Mouse (Mus musculus): ENCODE results near the gene Ak5. TPM values are rescaled to one million over a fixed set of nuclear protein-coding genes. Genes with fewer than 3 reads are reported as not detected.
"Not testable (repeated sequence)": the region's sequence is repeated elsewhere in the genome, so short reads cannot be mapped to it uniquely, and the experiment has no call there.

Ak5 gene
- polyA plus RNA-seq, 1 experiment from 2014 or later: 0.09 TPM

DNA sequence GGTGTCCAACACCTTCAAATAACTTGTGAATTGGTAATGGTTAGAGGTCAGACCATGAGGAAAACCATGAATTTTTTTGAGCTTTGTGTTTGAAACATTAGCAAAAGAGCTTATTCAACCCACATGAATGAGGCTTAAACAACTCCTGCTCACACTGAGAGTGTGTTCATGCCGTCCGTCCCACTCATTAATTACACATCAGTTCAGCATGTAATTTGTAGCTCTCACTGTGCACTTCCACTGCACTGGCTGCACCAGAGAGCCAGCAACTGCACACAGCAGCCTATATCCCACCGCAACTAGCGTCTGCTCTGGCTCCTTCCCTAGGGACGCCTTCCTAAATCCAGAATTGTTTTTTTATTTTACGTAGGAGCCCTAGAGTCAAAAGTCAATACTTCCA lies 68.5 kb downstream of the Ak5 start:
- Histone ChIP-seq H3K9me3 (replicated peaks; ENCODE audit: control insufficient read depth, low read length) (no peaks in the 10 kb centered on the region), H3K27ac (ENCODE audit: low read length) (no peak overlapping the region), H3K36me3 (ENCODE audit: control insufficient read depth, insufficient read depth) (no peaks in the 10 kb centered on the region), H3K9ac (ENCODE audit: low read depth, low read length) (no peak overlapping the region), H3K27me3 (ENCODE audit: control insufficient read depth, insufficient read depth, low read depth, low read length) (no peaks in the 10 kb centered on the region), H3K4me2 (ENCODE audit: low read depth, low read length) (no peak overlapping the region), H3K4me1 (ENCODE audit: control insufficient read depth, low read depth, low read length) (no peaks in the 10 kb centered on the region), H3K4me3 (ENCODE audit: low read depth, low read length) (no peak overlapping the region)
- 73% methylated on average over 6 of the region's 6 CpGs for WGBS (ENCODE audit: insufficient replicate concordance)
- ATAC-seq (ENCODE audit: low read depth): no peak

DNA sequence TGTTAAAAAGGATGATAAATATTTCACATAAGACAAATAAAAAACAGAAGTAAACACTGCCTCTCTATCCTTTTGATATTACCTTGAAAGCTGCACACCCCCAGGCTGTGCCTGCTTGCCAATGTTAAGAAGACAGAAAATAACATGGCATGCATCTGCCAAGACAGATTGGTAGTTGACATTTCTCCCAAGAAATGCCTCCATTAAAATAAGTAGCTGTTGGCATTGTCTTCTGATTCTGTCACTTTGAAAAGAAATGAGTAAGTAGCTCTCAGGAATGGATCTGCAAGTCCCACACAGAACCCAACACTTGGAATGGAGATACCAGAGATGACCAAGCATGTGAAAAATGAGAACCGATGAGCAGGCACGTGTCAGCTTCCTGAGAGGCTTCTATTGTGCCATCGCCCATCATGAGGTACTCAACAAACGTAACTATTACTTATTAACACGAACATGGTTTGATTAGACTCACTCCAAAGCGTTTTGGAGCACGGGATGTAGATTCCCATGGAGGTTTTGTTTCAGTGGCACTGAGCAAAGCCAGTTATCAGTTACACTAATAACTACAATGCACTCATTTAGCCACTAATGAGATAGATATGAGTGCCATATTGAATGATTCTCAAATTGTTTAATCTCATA lies 71.6 kb downstream of the Ak5 start:
- Histone ChIP-seq H3K9me3 (replicated peaks; ENCODE audit: control insufficient read depth, low read length) (no peaks in the 10 kb centered on the region), H3K27ac (ENCODE audit: low read length) (no peak overlapping the region), H3K4me3 (ENCODE audit: low read depth, low read length) (no peak overlapping the region), H3K36me3 (ENCODE audit: control insufficient read depth, insufficient read depth) (no peaks in the 10 kb centered on the region), H3K27me3 (ENCODE audit: control insufficient read depth, insufficient read depth, low read depth, low read length) (no peaks in the 10 kb centered on the region), H3K4me1 (ENCODE audit: control insufficient read depth, low read depth, low read length) (no peaks in the 10 kb centered on the region), H3K9ac (ENCODE audit: low read depth, low read length) (no peak overlapping the region), H3K4me2 (ENCODE audit: low read depth, low read length) (no peak overlapping the region)
- ATAC-seq (ENCODE audit: low read depth): no peak
- 62% methylated on average over 7 of the region's 7 CpGs for WGBS (ENCODE audit: insufficient replicate concordance)

DNA sequence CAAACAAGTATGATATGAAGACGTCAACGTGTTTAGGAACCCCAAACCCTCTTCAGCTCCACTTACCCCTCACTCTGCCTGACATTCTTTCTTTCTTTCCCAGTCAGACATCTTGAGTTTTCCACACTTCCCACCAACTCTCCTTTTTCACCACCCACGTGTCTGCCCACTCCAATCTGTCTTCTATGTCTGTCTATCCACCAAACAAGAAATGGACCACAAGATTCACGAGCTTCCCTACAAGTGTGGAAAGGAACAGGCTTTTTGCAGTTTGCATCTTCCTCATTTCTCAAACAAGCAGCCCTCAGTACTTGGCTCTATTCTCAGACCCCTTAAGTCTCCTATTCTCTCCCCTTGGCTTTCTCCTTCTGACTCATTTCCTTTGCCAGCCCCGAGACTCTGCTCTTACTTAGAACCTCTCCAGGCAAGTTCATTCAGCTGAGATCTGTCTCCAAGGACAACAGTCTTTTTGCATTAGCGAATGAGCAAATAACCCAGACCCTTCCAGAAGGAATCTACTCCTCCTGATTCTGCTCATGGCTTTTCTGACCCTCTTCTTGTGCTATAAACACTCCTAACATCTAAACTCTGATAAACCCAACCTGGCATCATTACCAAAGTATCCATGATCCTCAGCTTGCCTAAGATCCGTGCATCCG lies 75.3 kb downstream of the Ak5 start:
- Histone ChIP-seq H3K9me3 (replicated peaks; ENCODE audit: control insufficient read depth, low read length) (no peaks in the 10 kb centered on the region), H3K4me2 (ENCODE audit: low read depth, low read length) (no peak overlapping the region), H3K36me3 (ENCODE audit: control insufficient read depth, insufficient read depth) (no peaks in the 10 kb centered on the region), H3K4me1 (ENCODE audit: control insufficient read depth, low read depth, low read length) (no peaks in the 10 kb centered on the region), H3K27ac (ENCODE audit: low read length) (no peak overlapping the region), H3K4me3 (ENCODE audit: low read depth, low read length) (no peak overlapping the region), H3K9ac (ENCODE audit: low read depth, low read length) (no peak overlapping the region), H3K27me3 (ENCODE audit: control insufficient read depth, insufficient read depth, low read depth, low read length) (no peaks in the 10 kb centered on the region)
- ATAC-seq (ENCODE audit: low read depth): no peak
- 43% methylated on average over 8 of the region's 8 CpGs for WGBS (ENCODE audit: insufficient replicate concordance)

DNA sequence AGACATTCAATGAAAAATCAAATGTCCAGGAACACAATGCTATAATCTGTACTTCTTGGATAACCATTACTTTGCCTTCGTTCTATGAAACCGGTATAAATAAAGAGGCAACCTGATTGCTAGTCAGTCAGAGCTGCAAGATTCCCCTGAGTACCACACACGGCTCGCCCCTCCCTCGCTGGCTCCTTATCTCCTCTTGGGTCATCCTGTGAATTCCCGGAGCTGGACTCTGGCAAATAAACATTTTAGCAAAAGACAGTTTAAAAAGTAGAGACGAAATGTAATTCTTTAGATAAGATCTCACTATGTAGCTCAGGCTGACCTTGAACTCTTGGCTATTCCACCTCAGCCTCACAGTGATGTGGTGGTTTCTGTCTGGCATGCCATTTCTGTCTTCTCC lies 77.7 kb downstream of the Ak5 start:
- Histone ChIP-seq H3K27ac (ENCODE audit: low read length) (no peak overlapping the region), H3K4me1 (ENCODE audit: control insufficient read depth, low read depth, low read length) (no peaks in the 10 kb centered on the region), H3K27me3 (ENCODE audit: control insufficient read depth, insufficient read depth, low read depth, low read length) (no peaks in the 10 kb centered on the region), H3K4me3 (ENCODE audit: low read depth, low read length) (no peak overlapping the region), H3K9ac (ENCODE audit: low read depth, low read length) (no peak overlapping the region), H3K9me3 (replicated peaks; ENCODE audit: control insufficient read depth, low read length) (no peaks in the 10 kb centered on the region), H3K36me3 (ENCODE audit: control insufficient read depth, insufficient read depth) (no peaks in the 10 kb centered on the region), H3K4me2 (ENCODE audit: low read depth, low read length) (no peak overlapping the region)
- ATAC-seq (ENCODE audit: low read depth): no peak
- WGBS (ENCODE audit: insufficient replicate concordance): 54% methylated on average over 7 of the region's 7 CpGs

DNA sequence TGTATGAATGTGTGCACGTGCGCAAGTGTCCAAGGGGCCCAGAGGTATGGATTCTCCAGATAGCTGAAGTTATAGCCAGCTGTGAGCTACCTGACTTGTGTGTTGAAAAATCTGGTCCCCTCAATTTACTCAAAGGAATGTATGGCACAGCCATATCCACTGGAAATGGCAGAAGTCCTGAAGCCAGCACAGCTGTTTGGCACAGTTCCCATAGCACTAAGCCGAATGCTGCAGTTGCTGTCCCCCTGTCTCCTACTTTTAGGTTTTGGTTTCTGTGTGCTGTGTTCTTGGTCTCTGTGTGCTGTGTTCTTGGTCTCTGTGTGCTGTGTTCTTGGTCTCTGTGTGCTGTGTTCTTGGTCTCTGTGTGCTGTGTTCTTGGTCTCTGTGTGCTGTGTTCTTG lies 79.1 kb downstream of the Ak5 start:
- not testable (repeated sequence) for H3K36me3 ChIP-seq (ENCODE audit: control insufficient read depth, insufficient read depth); H3K4me1 ChIP-seq (ENCODE audit: control insufficient read depth, low read depth, low read length); H3K4me2 ChIP-seq (ENCODE audit: low read depth, low read length); H3K4me3 ChIP-seq (ENCODE audit: low read depth, low read length); ATAC-seq (ENCODE audit: low read depth); H3K27me3 ChIP-seq (ENCODE audit: control insufficient read depth, insufficient read depth, low read depth, low read length); H3K9me3 ChIP-seq (replicated peaks; ENCODE audit: control insufficient read depth, low read length); H3K27ac ChIP-seq (ENCODE audit: low read length); H3K9ac ChIP-seq (ENCODE audit: low read depth, low read length)
- WGBS (ENCODE audit: insufficient replicate concordance): 83% methylated on average over 3 of the region's 3 CpGs

DNA sequence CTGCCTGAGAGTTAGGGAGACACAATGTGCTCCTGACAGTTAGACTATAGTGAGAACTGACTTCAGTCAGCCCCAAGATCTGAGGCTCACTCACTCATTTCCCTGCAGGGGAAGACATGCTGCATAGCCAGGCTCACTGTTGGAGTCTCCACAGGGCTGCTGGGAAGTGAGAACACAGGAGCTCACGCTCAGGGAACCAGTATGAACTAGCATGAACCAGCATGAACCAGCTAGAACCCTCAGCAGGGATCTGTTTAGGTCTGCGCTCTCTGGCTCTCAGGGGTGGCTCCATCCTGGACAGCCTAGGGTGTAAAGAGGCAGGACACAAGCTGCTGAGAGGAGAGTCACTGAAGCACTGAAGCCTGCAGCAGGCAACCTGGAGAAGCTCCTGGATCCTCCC lies 81.2 kb downstream of the Ak5 start:
- Histone ChIP-seq H3K4me1 (ENCODE audit: control insufficient read depth, low read depth, low read length) (no peaks in the 10 kb centered on the region), H3K4me3 (ENCODE audit: low read depth, low read length) (no peak overlapping the region), H3K27ac (ENCODE audit: low read length) (no peak overlapping the region), H3K27me3 (ENCODE audit: control insufficient read depth, insufficient read depth, low read depth, low read length) (no peaks in the 10 kb centered on the region), H3K9ac (ENCODE audit: low read depth, low read length) (no peak overlapping the region), H3K9me3 (replicated peaks; ENCODE audit: control insufficient read depth, low read length) (no peaks in the 10 kb centered on the region), H3K36me3 (ENCODE audit: control insufficient read depth, insufficient read depth) (no peaks in the 10 kb centered on the region), H3K4me2 (ENCODE audit: low read depth, low read length) (no peak overlapping the region)
- 0 out of 2 replicates have a peak, but pooled peaks have one; percentile 16 for ATAC-seq (ENCODE audit: low read depth)
- 60% methylated on average over 2 of the region's 2 CpGs for WGBS (ENCODE audit: insufficient replicate concordance)

DNA sequence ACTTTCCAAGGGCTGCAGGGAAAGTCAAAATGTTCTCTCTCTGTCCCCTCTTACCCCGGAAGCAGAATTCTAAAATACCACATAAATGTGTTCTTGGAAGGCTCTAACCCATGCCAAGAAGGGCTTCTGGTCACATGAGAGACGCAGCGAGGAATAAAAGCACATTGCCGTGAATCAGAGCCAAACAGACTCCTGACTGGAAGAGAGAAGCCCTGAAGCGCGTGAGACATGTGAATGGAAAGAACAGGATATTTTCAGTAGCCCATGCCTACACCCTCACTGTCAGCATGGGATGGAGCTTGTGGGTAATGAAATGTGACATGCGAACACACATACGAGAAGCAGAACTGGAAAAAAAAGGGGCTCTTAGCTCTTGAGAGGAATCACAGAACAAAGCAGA lies 82.0 kb downstream of the Ak5 start:
- Histone ChIP-seq H3K9me3 (replicated peaks; ENCODE audit: control insufficient read depth, low read length) (no peaks in the 10 kb centered on the region), H3K27me3 (ENCODE audit: control insufficient read depth, insufficient read depth, low read depth, low read length) (no peaks in the 10 kb centered on the region), H3K4me1 (ENCODE audit: control insufficient read depth, low read depth, low read length) (no peaks in the 10 kb centered on the region), H3K4me2 (ENCODE audit: low read depth, low read length) (no peak overlapping the region), H3K36me3 (ENCODE audit: control insufficient read depth, insufficient read depth) (no peaks in the 10 kb centered on the region), H3K4me3 (ENCODE audit: low read depth, low read length) (no peak overlapping the region), H3K9ac (ENCODE audit: low read depth, low read length) (no peak overlapping the region), H3K27ac (ENCODE audit: low read length) (no peak overlapping the region)
- no peak for ATAC-seq (ENCODE audit: low read depth)
- WGBS (ENCODE audit: insufficient replicate concordance): 74% methylated on average over 8 of the region's 8 CpGs

DNA sequence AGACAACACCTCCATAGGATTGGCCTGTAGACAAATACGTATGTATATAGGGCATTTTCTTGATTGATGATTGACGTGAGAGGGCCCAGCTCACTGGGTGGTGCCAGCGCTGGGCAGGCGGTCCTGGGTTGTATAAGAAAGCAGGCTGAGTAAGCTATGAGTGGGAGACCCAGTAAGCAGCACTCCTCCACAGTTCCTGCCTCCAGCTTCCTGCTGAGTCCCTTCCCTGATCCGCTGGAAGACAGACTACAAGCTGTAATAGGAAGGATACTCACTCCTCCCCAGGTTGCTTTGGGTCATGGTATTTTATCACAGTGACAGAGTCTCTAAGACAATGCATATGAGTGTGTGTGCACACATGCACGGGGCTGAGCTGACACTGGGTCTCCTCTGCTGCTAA lies 82.6 kb downstream of the Ak5 start:
- Histone ChIP-seq H3K36me3 (ENCODE audit: control insufficient read depth, insufficient read depth) (no peaks in the 10 kb centered on the region), H3K9ac (ENCODE audit: low read depth, low read length) (no peak overlapping the region), H3K4me3 (ENCODE audit: low read depth, low read length) (no peak overlapping the region), H3K27me3 (ENCODE audit: control insufficient read depth, insufficient read depth, low read depth, low read length) (no peaks in the 10 kb centered on the region), H3K9me3 (replicated peaks; ENCODE audit: control insufficient read depth, low read length) (no peaks in the 10 kb centered on the region), H3K4me1 (ENCODE audit: control insufficient read depth, low read depth, low read length) (no peaks in the 10 kb centered on the region), H3K4me2 (ENCODE audit: low read depth, low read length) (no peak overlapping the region), H3K27ac (ENCODE audit: low read length) (no peak overlapping the region)
- 55% methylated on average over 6 of the region's 6 CpGs for WGBS (ENCODE audit: insufficient replicate concordance)
- ATAC-seq (ENCODE audit: low read depth): no peak

DNA sequence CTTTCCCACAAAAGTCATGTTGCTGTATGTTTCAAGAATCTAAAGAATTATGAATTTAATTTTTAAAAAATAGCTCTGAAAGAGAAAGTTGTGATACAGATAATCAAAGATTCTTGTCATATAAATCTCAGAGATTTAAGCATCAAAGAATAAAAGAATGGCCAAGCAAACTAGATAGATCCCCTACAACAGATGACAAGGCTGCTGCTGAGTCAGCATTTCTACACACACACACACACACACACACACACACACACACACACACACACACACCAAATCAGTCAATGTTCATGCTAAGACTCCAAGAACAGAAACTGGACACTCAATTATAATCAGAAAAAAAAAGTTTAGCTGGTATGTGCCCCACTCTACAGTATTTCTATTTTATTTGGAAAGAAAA lies 85.1 kb downstream of the Ak5 start:
- Histone ChIP-seq H3K36me3 (ENCODE audit: control insufficient read depth, insufficient read depth) (no peaks in the 10 kb centered on the region), H3K9me3 (replicated peaks; ENCODE audit: control insufficient read depth, low read length) (no peaks in the 10 kb centered on the region), H3K4me1 (ENCODE audit: control insufficient read depth, low read depth, low read length) (no peaks in the 10 kb centered on the region), H3K4me2 (ENCODE audit: low read depth, low read length) (no peak overlapping the region), H3K9ac (ENCODE audit: low read depth, low read length) (no peak overlapping the region), H3K4me3 (ENCODE audit: low read depth, low read length) (no peak overlapping the region), H3K27ac (ENCODE audit: low read length) (no peak overlapping the region), H3K27me3 (ENCODE audit: control insufficient read depth, insufficient read depth, low read depth, low read length) (no peaks in the 10 kb centered on the region)
- no peak for ATAC-seq (ENCODE audit: low read depth)

Data from liver, embryonic 16.5 days (tissue).